Mouse (Mus musculus) cerebellum, adult 8-10 months (tissue): ENCODE data around the gene Lipc.
"Not testable (repeated sequence)": the region's sequence is repeated elsewhere in the genome, so short reads cannot be mapped to it uniquely, and the experiment has no call there.

Experiments used
- DNase-seq: peaks from one replicate; pipeline ENCODE4 v3.0.0; 2022

The Lipc gene

GRCm38 (mm10) chr9:70854950-70855349 lies 97.1 kb downstream of the Lipc start:
- DNase-seq = no peak

- DNase-seq = not testable (repeated sequence)
Measured at GRCm38 (mm10) chr9:70853081-70853480, 98.9 kb downstream of the Lipc start.

DNA sequence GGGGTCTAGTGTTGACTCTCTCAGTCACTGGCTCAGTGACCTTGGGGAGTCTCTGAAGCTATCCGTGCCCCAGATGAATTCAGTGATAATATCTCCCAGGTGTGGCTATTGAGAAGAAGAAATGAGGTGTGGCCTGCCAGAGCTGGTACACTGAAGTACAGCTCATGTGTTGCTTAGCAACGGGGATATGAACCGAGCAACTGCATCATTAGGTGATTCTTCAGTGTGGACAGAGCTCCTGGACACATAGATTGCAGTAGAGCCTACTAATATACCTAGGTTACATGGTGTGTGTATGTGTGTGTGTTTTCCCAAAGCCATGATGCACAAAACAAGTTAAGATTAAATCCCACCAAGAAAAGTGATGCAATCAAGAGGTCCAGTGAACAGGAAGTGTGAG lies 100.5 kb downstream of the Lipc start:
- no peak for DNase-seq

DNA sequence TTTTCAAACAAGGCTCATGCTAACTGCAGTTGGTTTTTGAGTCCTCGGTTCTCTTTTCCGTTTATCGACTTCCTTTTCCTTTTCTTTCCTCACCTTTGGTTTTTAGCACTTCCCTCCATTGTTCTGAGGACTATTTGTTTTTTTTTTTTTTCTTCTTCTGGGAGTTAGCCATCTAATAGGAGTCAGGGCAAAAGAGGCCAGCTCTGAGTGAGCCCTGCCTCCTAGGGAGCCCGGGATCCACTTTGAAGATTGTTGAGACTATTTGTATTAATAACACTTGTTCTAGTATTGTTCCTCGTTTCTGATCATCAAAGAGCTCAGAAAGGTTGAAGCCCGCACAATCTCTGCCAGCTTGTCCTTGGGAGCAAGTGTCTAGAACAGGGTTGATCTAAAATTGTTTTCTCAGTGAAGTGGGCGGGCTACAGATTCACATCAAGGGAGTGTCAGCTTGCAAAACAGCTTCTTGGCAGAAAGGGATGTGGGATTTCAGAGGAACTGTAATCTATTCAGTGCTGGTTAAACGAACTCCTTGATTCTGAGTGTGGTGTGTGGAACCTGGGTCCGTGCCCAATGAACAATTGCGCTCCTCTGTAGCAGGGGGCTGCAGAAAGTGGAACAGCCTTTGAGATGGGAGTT lies 103.8 kb downstream of the Lipc start:
- DNase-seq = no peak

- no peak for DNase-seq
Measured at GRCm38 (mm10) chr9:70847627-70848051, 104.4 kb downstream of the Lipc start.

- DNase-seq = no peak
Measured at GRCm38 (mm10) chr9:70843270-70843669, 108.8 kb downstream of the Lipc start.

DNA sequence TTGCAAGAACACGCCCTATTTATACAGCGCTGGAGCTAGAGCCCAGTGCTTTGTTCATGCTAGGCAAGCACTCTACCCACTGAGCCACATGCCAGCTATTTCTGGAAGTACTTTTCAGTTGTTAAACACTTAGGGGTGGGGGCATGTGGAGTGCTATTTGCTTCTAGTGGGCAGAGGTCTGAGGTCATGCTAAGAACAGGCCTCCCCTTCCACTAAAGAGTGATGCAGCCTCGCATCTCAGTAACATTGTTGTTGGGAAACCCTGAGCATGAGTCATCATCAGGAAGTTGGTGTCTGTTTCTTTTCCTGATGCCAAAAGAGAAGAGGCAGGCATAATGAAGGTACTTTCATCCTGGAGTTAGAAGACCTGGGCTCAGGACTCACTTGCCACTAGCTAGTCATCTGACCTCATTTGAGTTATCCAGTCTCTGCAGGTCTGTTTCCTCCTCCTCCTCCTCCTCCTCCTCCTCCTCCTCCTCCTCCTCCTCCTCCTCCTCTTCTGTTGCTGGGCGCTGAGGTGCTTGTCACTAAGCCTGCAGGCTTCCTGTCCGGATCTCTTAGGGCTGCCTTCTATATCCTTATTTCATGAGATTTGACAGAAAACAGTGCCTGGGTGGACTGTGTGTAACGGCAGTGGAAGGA lies 109.6 kb downstream of the Lipc start:
- no peak for DNase-seq

- DNase-seq = no peak
Measured at GRCm38 (mm10) chr9:70841426-70842215, 110.4 kb downstream of the Lipc start.

DNA sequence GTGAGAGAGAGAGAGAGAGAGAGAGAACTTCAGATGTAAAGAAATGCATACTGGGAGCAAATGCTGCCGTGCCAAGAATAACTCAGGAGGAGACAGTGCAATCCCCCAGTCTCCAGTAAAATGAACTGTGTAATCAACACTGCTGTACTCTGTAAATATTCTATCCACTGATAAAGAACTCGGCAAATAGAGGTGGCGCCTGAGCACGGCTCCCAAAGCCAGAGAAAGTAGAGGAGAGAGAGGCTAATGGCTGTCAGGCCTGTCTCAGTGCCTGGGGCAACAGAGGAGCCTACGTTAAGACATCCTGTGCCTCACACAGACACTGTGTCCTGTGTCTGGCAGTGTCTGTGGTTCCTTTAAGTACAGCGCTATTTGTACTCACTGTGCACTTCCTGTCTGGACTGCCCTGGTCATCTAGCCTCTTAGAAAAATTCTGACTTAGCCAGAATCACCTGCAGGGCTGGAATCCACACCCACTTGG lies 111.1 kb downstream of the Lipc start:
- no peak for DNase-seq

DNA sequence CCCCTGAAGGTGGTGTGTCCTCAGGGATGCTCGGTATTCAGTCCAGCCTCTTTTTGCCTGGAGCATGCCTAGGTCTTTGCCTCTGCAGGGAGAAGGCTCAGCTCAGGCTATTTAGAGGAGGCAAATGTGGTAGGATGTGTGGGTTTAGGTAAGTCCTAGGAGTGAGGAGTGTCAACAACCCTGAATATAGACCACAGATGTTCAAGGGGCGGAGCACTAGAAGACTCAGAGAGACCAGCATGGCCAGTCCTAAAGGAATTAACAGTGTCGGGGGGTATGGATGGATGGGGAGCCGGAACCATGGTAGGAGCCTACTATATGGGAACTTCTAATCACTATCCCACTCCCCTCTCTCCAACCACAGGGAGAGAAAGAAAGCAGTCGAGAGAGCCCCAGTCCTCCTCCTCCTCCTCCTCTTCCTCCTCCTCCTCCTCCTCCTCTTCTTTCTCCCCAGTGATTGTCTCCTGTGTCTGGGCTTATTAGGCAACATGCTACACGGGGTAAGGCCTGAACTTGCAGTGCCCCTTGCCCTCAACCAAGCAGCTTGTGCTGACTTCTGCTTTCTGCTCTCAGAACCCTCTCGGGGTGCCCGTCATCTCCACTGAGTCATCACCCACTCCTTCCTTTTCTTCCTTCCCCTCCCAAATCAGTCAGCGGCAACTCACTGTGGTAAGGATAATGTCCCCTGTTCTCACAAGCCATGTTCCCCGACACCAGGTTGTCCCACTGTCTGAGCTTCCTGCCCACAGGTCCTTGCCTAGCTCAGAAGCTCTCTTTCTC lies 113.7 kb downstream of the Lipc start:
- DNase-seq = no peak

GRCm38 (mm10) chr9:70834730-70835154 lies 117.3 kb downstream of the Lipc start:
- no peak for DNase-seq

GRCm38 (mm10) chr9:70834217-70834616 lies 117.8 kb downstream of the Lipc start:
- no peak for DNase-seq

- DNase-seq = no peak
Measured at GRCm38 (mm10) chr9:70833111-70833908, 118.7 kb downstream of the Lipc start.

- no peak for DNase-seq
Measured at GRCm38 (mm10) chr9:70832231-70832630, 119.8 kb downstream of the Lipc start.

DNA sequence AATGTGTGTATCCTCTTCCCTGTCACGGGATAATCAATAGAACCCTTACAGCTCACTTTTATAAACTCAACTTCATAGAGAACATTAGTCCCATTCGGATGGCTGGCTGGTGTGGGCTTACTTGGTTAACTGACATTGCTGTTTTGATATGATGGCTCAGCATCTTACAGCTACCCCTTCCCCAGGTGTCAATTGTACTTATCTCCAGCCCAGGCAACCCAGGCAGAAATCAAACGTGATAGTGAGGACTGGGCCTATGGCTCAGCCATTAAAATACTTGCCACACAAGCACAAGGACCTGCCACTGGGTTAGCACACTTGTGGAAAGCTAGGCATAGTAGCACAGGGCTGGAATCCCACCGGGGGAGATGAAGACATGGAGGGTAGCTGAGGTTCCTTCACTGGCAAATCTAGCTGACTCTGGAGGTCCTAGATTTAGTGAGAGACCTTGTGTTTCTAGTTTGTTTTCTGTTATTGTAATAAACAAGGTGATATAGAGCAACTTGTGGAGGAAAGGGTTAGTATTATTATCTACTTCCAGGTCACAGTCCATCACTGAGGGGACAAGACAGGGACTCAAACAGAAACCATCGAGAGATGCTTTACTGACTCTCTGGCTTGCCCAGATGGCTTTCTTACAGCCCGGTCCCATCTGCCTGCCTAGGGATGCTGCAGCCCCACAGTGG lies 121.0 kb downstream of the Lipc start:
- no peak for DNase-seq

- DNase-seq = no peak
Measured at GRCm38 (mm10) chr9:70829784-70830488, 122.1 kb downstream of the Lipc start.

- no peak for DNase-seq
Measured at GRCm38 (mm10) chr9:70827911-70828310, 124.1 kb downstream of the Lipc start.

DNA sequence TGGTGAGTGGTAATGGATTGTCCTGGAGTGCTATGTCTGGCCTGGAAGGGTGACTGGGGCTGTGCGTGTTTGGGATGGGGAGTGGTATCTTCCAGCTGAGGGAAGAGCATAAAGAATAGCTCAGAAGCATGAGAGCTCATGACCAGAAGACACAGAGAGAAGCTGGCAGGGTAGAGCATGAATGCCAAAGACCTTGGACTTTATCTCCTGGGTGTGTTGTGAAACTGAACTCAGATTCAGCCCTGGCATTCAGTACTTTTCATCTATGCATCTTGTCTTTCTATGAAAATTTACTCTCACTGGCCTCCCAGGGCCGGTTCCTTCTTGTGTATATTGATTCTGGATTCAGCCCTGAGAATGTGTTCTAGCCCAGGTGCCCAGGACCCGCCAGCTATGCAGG lies 127.9 kb downstream of the Lipc start:
- no peak for DNase-seq

GRCm38 (mm10) chr9:70818739-70819138 lies 133.3 kb downstream of the Lipc start:
- no peak for DNase-seq

DNA sequence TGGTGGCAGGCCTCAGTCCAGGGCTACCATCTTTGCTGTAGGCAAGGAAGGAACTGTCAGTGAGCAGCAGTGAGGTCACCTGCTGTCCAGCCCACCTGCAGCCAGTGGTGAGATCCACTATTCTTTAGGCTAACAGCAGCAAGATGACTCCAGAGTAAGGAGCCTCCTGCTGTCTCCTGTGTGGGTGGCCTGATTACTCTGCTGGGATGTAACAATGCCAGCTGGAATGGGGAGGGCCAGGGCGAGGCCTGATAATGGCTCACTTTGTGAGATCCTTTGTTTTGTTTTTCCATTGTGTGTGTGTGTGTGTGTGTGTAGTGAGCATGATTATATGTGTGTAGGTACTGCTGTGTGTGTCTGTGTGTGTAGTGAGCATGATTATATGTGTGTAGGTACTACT lies 134.6 kb downstream of the Lipc start:
- DNase-seq = no peak
